Mouse (Mus musculus) layer of hippocampus, adult 8-10 months (tissue): ENCODE measurements around the gene Gpc5. TPM values are rescaled to one million over a fixed set of nuclear protein-coding genes. Genes with fewer than 3 reads are reported as not detected.

Experiments
- DNase-seq, 2 experiments: peaks; one replicate each; pipeline ENCODE4 v3.0.0; 2022; ENCODE audit warnings: low spot score in 2 of 2
- total RNA-seq, 4 experiments: library from RNA; stranded (reverse); gene quantifications; 2 replicates each; pipeline ENCODE4 v1.2.4; 2022

The Gpc5 gene
- total RNA-seq, 4 experiments from 2014 or later = 33.3 to 43.9 (median 38.7) TPM

DNA sequence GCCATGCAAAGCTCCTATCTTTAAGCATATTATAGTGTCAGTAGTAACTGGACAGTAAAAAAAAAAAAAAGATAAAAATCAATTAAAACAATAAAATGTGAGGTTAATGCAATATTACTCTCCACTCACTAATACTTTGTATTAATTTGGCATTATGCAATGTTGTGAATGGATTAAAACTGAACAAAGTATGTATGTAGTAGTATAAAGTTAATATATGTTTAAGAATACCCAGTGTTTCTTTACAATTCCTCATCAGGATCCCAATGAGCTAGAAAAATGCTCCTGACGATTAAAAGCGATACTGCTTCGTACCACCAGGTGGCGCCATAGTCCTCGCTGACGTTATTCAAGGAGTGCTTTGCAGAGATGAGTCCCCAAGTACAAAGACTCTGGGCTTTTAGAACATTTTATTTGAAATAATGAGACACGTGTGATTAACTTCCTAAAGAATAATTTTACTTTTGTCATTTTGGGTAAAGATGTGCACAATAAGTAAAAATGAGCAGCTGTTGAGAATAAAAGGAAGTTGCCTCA is 739.3 kb downstream of the Gpc5 start:
- DNase-seq = peak; percentile 18 to 84

DNA sequence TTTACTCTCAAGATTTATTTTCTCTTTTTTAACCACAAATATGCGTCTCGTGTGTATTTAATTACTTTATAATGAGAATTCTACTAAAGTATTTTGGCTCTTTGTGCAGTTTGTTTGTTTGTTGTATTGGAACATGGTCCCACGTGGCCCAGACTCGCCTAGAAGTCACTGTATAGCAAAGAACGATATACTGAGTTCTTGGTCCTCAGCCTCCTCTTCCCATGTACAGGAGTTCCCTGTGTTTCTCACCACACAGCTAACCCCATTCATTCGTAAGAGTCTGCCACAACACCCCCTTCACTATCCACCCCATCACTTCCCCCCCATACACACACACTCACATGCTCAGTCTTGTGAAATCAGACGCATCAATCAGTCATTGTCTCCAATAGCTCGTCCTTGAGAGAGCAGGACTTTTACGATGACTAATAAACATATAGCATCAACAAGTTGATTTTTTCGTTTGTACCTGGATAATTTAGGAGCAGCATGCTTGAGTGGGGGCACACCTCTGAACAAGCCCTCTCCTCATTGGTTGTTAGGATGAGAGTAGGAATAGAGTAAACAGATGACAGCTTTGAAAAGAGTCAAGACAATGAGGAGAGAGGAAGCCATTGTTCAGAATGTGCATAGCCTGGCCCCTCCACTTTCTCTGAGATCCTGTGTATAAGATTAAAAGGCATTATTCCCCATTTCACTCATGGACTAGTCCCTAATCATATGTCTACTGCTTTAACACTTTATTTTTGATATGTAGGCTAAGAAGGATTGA is 740.0 kb downstream of the Gpc5 start:
- DNase-seq = no peak

DNA sequence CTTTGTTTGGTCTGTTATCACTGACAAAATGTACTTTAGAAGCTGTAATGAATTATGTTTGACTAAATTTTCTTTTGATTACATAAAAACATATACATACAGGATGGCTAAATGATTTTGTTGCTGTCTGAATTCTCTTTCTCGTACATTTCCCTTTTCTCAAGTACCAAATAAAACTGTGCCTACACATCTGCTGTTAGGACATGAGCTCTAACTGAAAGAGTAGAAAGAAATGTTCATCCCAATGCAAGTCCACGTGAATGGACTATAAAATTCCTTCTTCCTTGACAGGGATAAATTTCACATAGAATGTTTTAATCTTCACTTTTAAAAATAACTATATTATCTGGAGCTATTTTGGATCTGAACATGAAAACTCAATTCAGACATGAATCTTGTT is 751.8 kb downstream of the Gpc5 start:
- DNase-seq = no peak

DNA sequence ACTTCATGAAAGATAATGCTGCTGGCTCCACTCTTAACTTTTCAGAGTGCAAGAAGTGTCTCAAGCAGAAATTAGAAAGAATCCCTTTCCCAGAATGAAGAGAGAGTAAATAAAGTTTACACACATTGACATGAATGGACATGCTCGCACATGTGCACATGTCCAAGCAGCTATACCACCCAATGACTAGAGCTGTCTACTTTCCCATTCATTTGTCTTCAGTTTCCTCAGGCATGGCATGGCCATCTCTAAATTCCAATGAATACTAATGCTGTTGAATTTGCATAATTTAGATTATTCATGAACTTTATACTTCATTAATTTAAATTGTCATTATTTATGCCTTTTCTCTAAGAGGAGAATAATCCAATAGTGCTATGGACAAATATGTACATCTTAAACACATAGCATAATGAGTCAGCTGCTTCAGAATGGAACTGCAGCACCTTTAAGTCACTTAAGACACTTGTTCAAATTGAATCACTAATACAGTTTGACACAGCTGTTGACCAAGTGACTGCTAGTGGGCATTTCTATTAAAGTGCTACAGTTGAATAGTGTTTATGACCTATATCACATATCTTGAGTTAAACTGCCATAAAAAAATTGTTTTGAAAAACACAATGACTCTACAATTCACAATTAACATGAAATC is 752.9 kb downstream of the Gpc5 start:
- no peak for DNase-seq

DNA sequence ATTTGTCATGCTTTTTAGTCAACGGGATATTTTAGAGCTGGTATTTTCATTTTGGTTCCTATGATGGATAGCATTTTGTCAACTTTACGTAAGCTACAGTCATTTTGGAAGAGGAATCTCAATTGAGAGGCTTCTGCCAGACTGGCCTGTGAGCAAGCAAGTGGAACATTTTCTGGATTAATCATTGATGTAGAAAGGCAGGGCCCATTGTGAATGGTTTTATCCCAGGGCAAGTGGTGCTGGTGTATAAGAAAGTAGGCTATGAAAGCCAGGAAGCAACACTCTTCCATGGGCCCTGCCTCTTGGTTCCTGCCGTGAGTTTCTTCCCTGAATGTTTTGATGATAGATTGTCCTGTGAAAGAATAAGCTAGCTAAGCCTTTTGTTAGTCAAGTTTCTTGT is 777.1 kb downstream of the Gpc5 start:
- DNase-seq = no peak

DNA sequence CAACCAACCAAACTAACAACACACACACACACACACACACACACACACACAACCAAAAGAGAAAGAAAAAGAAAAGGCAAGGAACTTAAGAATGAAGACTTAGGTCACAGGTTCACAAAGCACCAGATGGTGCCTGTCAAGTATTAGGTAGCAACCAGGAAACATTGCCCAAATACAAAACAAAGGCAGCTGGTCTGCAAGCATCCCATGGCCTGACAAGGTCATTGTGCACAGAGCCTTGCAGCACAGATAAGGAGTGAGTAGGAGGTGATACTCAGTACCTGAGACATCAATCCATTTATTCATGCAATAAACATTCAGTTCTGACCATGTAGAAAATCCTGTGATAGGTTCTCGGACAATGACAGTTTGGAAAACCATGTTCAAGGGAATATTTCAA is 884.0 kb downstream of the Gpc5 start:
- no peak for DNase-seq

DNA sequence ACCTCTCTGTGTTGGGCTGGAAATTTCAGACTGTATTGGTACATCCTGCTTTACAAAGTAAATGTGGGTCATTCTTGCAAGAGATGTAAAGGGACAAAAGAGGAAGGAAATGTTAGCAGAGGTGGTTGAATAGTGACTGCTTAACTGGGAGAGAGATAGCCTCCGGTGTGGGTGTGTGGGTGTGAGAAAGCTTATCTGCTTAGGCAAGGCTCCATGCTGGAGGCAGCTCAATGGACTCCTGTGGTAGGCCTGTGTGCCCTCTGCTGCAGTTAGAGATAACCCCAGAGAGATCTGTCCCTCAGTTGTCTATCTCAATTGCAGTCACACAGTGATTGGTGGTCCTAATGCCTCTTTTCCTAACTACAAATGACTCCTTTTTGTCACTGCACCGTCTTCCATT is 887.2 kb downstream of the Gpc5 start:
- no peak for DNase-seq

DNA sequence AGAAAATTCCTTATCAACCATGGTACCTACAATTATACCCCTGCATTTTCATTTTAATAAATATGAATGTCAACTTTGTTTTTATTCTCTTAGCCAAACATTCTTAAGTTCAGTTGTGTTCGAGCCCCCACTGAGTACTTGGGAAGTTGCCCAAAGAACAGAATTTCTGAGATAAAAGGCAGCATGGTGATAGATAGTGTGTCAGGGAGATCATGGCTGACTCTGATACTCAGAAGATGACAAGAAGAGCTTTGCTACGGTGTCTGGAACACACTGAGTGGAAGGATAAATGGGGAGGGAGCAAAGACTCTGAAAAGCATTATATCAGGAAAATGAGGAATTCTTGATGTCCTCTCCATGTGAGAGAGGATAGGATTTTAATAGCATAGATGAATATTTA is 898.7 kb downstream of the Gpc5 start:
- DNase-seq = no peak

DNA sequence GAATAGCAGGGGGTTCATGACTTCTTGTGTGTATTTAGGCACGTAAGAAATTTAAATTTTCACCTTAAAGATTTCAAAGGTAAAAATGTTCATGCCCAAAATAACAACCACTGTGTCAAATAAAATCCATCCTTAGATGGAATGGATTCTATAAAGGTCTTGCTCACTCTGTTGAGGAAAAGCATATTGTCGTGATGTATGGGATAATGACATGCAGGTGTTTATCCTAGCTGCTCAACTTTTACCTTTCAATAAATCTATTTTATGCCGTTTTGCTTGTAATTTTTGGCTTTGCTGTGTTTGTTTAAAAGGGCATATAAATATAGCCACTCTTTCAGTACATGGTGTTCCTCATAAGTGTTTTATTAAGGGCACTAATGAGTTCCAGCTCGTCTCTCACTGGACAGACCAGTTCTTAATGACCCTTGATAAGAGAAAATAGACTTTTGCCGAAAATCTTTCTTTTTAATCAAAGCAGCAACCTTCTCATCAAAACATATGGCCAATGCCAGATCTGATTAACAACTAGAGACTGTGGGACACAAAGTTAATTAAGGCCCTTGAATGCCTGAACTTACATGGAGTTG is 901.6 kb downstream of the Gpc5 start:
- DNase-seq = no peak

DNA sequence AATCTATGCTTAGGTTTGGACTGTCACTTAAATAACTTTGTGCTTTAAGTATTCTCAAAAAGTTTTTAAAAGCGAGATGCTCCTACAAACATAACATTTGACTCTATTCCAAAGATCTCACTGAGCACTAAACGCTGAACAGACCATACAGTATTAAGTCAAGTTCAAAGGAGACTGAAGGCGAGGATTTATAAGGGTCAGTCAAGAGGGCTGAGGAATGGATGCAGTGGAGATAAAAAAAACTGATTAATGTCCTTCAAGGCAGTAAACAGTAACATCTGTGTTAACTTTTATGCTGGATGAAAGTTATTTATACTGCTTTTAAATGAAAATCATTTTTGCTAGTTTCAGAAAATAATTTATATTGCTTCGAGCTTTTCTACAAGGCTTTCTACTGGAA is 906.9 kb downstream of the Gpc5 start:
- DNase-seq = no peak

DNA sequence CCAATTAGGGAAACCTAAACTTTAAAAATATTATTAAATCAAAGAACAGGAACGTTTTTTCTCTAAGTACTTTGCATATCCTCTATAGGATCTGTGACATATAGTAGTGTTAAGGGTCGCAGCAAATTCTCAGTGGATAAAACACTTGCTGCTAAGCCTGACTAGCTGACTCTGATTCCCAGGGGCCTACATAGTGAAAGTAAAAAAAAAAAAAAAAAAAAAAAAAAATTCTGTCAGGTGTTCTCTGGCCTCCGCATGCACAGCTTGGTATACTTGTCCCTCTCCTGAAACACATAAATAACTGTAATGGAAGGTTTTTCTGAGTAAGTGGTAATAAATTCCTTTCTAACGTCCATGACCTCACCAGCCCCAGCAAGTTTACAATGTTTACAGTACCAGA is 995.0 kb downstream of the Gpc5 start:
- DNase-seq = no peak

DNA sequence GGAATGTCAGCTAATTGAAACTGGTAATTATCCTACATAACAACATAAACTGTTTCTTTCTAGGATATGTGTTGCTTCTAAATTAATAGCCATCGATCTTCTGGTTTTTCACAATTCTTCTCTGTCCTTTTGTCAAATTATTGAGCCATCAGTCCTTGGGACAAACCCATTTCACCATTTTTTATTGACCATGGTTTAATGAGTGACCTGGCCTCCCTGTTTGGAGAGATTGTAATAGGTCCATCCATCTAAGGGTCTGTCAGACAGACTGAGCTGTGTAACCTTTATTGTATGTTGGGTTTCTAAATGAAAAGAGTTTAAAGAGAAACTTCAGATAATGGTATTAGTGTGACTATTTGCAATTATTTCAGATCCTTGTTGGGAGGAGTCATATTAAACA is 1035.9 kb downstream of the Gpc5 start:
- no peak for DNase-seq

DNA sequence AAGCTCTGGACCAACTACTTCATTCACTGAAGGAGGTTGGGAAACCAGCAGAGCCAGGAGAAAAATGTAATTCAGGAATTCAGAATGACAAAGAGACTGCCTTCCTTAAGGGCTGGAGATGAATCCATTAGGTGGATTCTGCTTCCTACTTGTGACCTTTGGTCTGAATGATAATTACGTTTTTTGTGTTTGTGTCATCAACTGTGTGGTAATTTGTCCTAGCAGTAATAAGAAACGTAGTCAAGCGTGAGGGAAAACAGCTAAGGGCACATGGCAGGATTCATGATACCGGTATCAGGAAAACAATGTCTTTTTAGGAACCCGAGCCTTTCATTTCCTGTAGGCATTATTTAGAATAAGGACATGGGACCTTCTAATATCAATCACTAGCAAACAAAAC is 1045.3 kb downstream of the Gpc5 start:
- no peak for DNase-seq

DNA sequence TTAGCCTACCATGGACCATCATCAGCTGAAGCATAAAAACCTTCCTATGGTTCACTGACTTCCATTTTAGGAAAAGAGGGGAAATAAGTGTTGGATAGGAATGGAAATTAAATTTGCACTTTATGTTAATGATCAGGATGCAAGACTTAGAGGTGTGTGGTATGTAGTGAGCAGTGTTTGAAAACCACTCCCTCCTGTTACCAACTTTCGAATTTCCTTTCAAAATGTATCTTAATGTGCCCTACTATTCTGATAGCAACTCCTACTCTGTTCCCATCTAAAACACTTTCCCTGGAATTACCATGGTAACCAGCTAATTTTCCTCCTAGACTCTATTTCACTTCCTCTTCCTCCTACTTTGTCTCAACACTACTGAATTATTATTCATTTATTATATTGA is 1045.8 kb downstream of the Gpc5 start:
- DNase-seq = no peak

DNA sequence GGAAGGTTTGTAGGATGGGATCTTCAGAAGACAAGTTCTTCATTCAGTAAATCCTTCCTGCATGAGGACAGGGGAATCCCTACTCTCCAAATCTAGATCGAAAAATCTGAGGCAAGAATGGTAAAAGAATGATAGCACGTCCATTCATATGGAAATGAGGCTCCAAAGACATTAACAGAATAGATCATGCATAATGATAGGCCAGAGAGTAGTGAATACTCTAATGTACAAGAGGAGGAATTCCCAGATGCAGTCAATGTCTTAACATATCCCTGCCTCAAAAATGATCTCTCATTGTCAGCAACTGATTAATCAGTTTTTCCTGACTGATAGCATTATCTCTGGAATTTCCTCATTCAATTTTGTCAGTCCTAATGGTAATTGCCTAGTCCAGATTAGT is 1070.6 kb downstream of the Gpc5 start:
- DNase-seq = no peak

DNA sequence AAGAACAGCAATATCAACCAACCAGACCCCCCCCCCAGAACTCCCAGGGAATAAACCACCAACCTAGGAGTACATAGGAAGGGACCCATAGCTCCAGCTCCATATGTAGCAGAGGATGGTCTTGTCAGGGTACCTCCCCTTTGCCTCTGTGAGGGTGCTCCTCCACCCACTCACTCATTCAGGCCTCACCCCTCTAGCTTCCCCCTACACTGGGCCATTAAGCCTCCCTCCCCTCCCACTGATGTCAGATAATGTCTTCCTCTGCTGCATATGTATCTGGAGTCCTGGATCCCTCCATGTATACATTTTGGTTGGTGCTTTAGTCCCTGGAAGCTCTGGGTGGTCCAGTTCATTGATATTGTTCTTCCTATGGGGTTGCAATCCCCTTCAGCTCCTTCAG is 1075.4 kb downstream of the Gpc5 start:
- no peak for DNase-seq

DNA sequence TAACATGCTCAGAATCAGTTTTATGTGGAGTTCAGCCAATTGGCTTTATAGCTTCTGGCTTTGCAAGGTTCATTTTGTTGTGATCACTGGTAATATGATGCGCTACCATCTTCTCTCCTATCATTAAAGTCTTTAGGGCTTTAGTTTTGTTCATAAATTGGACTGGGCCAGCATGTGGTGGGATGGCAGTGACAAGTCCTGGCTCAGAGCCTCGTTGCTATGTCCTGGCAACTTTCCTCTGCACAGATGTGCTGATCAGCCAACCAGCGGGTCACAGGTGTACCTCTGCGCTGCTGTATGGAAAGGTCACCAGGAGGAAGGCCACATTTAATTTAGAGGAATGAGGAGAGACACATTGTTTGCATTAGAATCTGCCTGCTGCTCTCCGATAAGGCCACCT is 1077.1 kb downstream of the Gpc5 start:
- DNase-seq = no peak

DNA sequence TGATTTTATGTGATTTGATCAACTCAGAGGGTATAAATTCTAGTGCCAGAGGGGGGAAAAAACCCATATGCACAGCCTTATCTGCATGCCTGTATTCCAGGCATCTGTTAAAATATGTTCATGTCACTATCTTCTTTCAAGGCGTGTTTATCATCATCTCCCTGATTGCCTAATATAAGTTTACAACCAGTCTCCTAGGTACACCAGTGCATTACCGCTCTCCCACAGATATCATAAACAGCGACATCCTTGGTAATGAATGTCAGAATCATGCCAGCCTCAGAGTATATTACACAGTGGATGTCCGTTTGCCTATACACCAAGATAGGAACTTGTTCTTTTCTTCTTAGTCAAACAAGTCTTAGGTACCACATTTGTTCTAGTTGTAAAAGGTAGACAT is 1095.0 kb downstream of the Gpc5 start:
- no peak for DNase-seq

DNA sequence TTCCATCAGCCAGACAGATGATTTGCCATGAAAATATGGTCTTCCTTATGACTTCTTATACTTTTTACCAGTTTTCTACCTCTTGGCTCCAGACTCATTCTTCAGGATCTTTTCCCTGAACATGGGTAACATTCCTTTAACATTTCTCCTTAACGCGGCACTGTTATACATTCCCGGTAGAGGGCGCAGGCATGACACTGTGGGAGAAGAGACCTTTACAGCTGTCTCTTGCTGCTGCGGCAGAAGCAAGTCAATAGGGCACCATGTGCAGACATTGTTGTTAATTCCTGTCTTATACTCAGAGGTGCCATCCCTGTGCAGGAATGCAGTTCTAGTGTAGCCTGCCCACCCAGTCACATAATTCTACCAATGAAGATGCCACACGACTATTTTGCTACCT is 1115.0 kb downstream of the Gpc5 start:
- no peak for DNase-seq

DNA sequence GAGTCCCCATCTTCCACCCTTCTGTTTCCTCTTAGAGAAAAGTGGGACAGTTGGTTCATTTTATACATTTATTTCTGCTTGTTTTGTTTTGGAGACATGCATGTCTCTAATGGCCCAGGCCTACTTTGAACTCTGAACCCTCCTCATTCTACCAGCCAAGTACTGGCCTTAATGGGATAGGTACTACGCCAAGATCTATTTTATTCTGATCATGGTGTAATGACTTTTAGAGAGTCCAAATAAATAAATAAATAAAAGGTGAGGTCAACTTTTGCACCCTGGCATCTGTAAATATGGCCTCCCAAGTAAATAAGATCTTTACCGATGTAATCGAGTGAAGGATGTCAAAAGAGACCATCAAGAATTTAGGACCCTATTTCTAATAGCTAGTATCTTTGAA is 1116.6 kb downstream of the Gpc5 start:
- DNase-seq = no peak

DNA sequence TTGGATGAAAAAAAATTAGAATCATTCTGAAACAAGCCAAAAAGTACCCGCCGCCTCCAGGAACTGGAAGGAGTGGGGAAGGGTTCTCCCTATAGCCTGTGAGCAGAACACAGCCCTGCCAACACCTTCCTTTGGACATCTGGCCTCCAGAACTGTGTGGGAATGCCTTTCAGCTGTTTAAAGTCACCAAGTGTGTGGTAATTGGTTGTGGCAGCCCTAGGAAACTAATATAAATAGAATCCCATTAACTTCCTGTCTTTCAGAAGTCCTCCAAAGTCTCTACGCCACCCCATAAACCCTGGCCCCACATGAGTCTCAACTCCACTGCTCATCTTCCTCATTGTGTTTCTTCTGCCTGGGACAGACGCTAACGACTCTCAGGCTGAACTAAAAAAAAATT is 1117.0 kb downstream of the Gpc5 start:
- DNase-seq = peak in 1 of 2 experiments; percentile 8

DNA sequence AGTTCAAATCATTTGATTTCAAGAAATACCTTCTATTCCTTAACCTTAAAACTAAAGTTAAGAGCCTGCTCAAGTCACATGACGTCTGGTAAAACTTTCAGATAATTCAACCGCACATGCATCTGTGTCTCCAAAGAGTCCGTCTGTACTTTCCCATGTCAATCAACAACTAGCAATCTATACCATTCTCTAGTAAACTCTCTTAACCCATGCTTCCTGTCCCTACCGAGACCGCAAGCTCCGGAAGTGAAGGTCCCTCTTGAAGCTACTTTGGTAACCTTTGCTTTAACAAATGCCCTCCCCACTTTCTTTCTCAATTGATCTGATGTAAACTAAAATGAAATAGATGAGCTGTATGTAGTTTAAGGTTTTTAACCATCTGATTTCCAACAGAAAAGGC is 1118.3 kb downstream of the Gpc5 start:
- no peak for DNase-seq

DNA sequence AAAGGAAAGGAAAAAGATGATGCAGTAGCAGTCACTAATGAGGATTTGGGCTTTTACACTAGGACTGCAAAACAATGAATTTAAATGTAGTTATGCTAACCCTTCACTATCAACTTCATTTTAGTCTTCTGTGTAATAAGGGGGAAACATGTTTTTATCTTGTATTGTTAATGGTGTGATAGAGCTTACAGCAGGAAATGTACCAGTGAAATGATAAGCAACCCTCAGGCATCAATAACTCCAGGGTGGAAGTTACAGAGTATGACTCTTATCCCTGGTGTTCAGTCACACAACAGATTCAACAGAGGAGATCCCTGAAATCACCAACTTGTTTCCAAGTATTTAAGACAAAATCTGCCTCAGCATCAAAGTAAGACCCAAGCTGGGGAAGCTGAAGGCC is 1120.0 kb downstream of the Gpc5 start:
- no peak for DNase-seq
